Mouse (Mus musculus) liver, postnatal 0 days (tissue): ENCODE data around the gene Dnajb12. TPM values are rescaled to one million over a fixed set of nuclear protein-coding genes. Genes with fewer than 3 reads are reported as not detected.

Experiments
- ATAC-seq: fragments of 200-750 bp; cut with Nextera tagmentation; 2 replicates; pipeline ENCODE4 v1.8.0; 2017; ENCODE audit warnings: mild to moderate bottlenecking, moderate library complexity
- DNase-seq: peaks from one replicate; pipeline ENCODE4 v3.0.0-alpha.2; 2016
- H3K27ac ChIP-seq: fragments of 300-500 bp; sonication (generic); 2 replicates; pipeline ENCODE4 v1.5.1; 2014; ENCODE audit warnings: antibody characterized with exemption, moderate library complexity, mild to moderate bottlenecking, low read depth
- H3K27me3 ChIP-seq: fragments of 300-500 bp; sonication (generic); 2 replicates; pipeline ENCODE4 v1.6.1; 2014; ENCODE audit warnings: low read length, control low read depth, mixed read lengths; ENCODE audit not compliant: insufficient read depth
- H3K36me3 ChIP-seq: fragments of 300-500 bp; sonication (generic); replicated peaks from 2 replicates; pipeline ENCODE4 v1.6.1; 2014; ENCODE audit warnings: mild to moderate bottlenecking, control low read depth, low read length, moderate library complexity, mixed read lengths; ENCODE audit not compliant: insufficient read depth
- H3K4me1 ChIP-seq: fragments of 300-500 bp; sonication (generic); 2 replicates; pipeline ENCODE4 v1.6.1; 2014; ENCODE audit warnings: antibody characterized with exemption, mild to moderate bottlenecking, control low read depth; ENCODE audit not compliant: insufficient read depth
- H3K4me2 ChIP-seq: fragments of 300-500 bp; sonication (generic); 2 replicates; pipeline ENCODE4 v1.6.1; 2014; ENCODE audit warnings: low read depth, mild to moderate bottlenecking, low read length, moderate library complexity, mixed read lengths
- H3K4me3 ChIP-seq: fragments of 300-500 bp; sonication (generic); 2 replicates; pipeline ENCODE4 v1.5.1; 2014; ENCODE audit warnings: low read depth, low read length
- H3K9ac ChIP-seq: fragments of 300-500 bp; sonication (generic); replicated peaks from 2 replicates; pipeline ENCODE4 v1.6.1; 2014; ENCODE audit warnings: mild to moderate bottlenecking, moderate library complexity
- H3K9me3 ChIP-seq: fragments of 300-500 bp; sonication (generic); 2 replicates; pipeline ENCODE4 v1.6.1; 2016; ENCODE audit warnings: mild to moderate bottlenecking, control low read depth, low read length, mixed read lengths
- CTCF ChIP-seq: sonication (generic); IDR thresholded peaks from 2 replicates; pipeline ENCODE4 v1.5.1; 2016; ENCODE audit warnings: antibody characterized with exemption, low read depth
- EP300 ChIP-seq: IDR thresholded peaks from 2 replicates; pipeline ENCODE4 v1.6.1; 2016; ENCODE audit warnings: antibody characterized with exemption, low read depth, mild to moderate bottlenecking
- WGBS: fragments of 180-500 bp; shearing (Covaris S2); extraction: QIAGEN DNeasy Blood & Tissue Kit; methylation state at CpG from one replicate; pipeline ENCODE4 v1.1.7; 2014; ENCODE audit not compliant: insufficient replicate concordance; 5-methylcytosine and 5-hydroxymethylcytosine counted together
- polyA plus RNA-seq: library from polyadenylated mRNA; unstranded; fragments of >200 nt; fragmentation: Nextera tagmentation; extraction: Ambion mirVana; gene quantifications from 2 replicates; pipeline ENCODE4 v1.2.1, GENCODE M21; 2015

Dnajb12 gene
- polyA plus RNA-seq, 1 experiment from 2014 or later: 17.0 TPM

GRCm38 (mm10) chr10:59945416-59945815 lies 66.1 kb downstream of the Dnajb12 start:
- DNase-seq (no peak), ATAC-seq (no peak)
- Histone ChIP-seq H3K9ac (no peak overlapping the region), H3K4me1 (peaks cover 23% of the 10 kb centered on the region), H3K27me3 (no peaks in the 10 kb centered on the region), H3K9me3 (no peaks in the 10 kb centered on the region), H3K27ac (no peak overlapping the region), H3K4me3 (no peak overlapping the region), H3K4me2 (no peak overlapping the region), H3K36me3 (peaks cover 11% of the 10 kb centered on the region)
- WGBS: 96% methylated on average over 3 of the region's 3 CpGs
- TF ChIP-seq CTCF (no peak), EP300 (no peak)

- Histone ChIP-seq H3K4me1 (peaks cover 27% of the 10 kb centered on the region), H3K4me2 (no peak overlapping the region), H3K27me3 (no peaks in the 10 kb centered on the region), H3K36me3 (peaks cover 11% of the 10 kb centered on the region), H3K9me3 (no peaks in the 10 kb centered on the region), H3K27ac (no peak overlapping the region), H3K9ac (no peak overlapping the region), H3K4me3 (no peak overlapping the region)
- WGBS: 69% methylated on average over 5 of the region's 5 CpGs
- no peak for ATAC-seq
- DNase-seq: no peak
- TF ChIP-seq EP300: no peak
- no peak for TF ChIP-seq CTCF
Measured at GRCm38 (mm10) chr10:59946362-59946761, 67.0 kb downstream of the Dnajb12 start.

DNA sequence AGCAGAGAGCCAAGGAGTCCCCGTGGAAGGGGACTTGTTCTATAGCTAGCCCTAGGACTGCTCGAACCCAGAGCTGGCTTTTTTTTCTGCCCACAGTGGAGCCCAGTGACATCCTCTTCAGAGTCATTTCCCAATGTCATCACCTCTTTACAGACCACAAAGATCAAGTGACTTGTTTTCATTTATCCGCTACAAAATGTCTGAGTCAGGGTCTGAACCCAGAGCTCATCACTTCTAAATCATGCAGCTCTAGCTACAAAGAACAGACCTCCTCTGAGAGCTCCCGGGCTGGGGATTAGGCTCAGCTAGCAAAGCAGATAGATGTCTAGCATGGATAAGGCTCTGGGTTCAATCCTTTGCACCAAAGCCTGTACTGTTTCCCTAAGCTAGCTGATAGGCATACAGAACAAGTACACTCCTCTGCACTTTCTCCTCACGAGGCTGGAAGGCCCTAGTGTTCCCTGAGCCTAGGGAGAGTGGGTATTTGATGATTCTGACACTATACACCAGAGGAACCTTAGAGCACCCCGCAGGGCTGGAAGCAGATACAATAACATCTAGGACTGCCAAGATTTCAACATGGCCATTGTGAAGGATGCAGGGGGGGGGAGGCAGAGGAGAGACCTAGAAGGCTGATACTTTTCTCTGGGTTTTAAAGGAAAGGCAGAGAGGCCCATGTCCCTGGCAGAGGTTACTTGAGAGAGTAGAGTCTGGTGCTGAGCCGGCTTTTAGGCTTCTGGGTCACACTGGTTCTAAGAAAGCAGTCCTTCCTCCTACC lies 68.1 kb downstream of the Dnajb12 start:
- H3K27me3 ChIP-seq: no peaks in the 10 kb centered on the region

GRCm38 (mm10) chr10:59948363-59949254 lies 69.3 kb downstream of the Dnajb12 start:
- Histone ChIP-seq H3K4me3 (no peak overlapping the region), H3K9ac (no peak overlapping the region), H3K36me3 (peaks cover 11% of the 10 kb centered on the region), H3K27ac (peak overlapping the region; percentile 88), H3K4me2 (peak overlapping the region; percentile 97; the same call in 1 of the 2 replicates), H3K4me1 (peaks cover 25% of the 10 kb centered on the region), H3K27me3 (no peaks in the 10 kb centered on the region), H3K9me3 (no peaks in the 10 kb centered on the region)
- peak; percentile 26 for DNase-seq
- ATAC-seq: no peak
- TF ChIP-seq EP300 (0 out of 2 replicates have a peak, but pooled peaks have one; percentile 12), CTCF (no peak)
- WGBS: 51% methylated on average over 6 of the region's 6 CpGs

More for the DNA sequence above, 68.1 kb downstream of the Dnajb12 start:
- WGBS: 59% methylated on average over 7 of the region's 7 CpGs
- TF ChIP-seq EP300: no peak
- no peak for TF ChIP-seq CTCF
- H3K4me3 ChIP-seq: no peak overlapping the region
- DNase-seq (no peak), ATAC-seq (no peak)
- H3K9me3 ChIP-seq: no peaks in the 10 kb centered on the region
- H3K27ac ChIP-seq: no peak overlapping the region
- H3K9ac ChIP-seq: no peak overlapping the region
- H3K4me2 ChIP-seq: no peak overlapping the region
- peaks cover 30% of the 10 kb centered on the region for H3K4me1 ChIP-seq
- peaks cover 11% of the 10 kb centered on the region for H3K36me3 ChIP-seq

Other genes with a start within 250 kb of the Dnajb12 start
- 24.8 and 26.4 TPM in 2 replicates for gene Micu1, start 177.1 kb upstream of the Dnajb12 start, polyA plus RNA-seq
- gene Ddit4, start 72.3 kb downstream of the Dnajb12 start, polyA plus RNA-seq: 3.6 and 5.2 TPM in 2 replicates
- 14.1 and 14.7 TPM in 2 replicates for gene Ascc1, start 123.2 kb downstream of the Dnajb12 start, polyA plus RNA-seq
- 37.3 and 37.7 TPM in 2 replicates for gene Anapc16, start 123.6 kb downstream of the Dnajb12 start, polyA plus RNA-seq
- 0.09 and 0.11 TPM in 2 replicates for gene Spock2, start 226.7 kb downstream of the Dnajb12 start, polyA plus RNA-seq